Mouse (Mus musculus): ENCODE results near the gene Apol8.
"Not testable (repeated sequence)": the region's sequence is repeated elsewhere in the genome, so short reads cannot be mapped to it uniquely, and the experiment has no call there.

Apol8 gene

GRCm38 (mm10) chr15:77750461-77750860 lies 6.3 kb downstream of the Apol8 start:
- DNase-seq (ENCODE audit: low spot score in 2 of 2): no peak

DNA sequence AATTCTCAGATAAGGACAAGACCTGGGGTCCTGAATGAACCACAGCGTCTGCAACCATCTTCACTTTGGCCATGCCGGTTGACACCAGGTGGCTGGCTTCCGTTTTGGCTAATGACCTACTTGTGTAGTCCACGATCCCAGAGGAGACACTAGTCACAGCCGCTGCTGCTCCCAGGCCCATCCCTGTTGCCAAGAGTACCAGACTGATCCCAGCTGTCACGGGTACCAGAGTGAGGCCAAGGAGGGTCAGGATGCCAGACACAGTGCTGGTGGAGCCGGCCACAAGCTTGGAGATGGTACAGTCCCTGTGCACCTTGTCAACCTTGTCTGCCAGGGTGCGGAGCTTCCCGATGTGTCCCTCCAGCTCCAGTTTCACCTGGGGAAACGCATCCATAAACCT lies 7.1 kb downstream of the Apol8 start:
- no peak for DNase-seq (ENCODE audit: low spot score in 2 of 2)

DNA sequence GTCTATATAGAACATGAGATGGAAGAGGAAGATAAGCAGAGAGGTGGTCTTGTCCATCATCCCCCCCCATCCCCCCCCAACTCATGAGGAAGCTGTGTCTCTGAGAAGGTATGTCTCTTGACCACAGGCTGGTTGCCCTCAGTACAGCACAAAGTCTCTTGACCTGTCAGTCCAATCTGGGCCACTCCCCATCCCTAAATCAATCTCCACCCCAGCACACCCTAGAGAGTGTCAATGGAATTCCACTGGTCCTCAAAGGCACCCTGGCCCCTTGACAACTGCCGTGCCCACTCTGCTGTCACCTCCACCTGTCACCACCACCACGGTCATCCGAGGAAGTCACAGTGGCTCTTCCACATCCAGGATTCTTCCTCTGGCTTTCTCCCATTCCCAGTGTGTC lies 8.4 kb downstream of the Apol8 start:
- no peak for DNase-seq (ENCODE audit: low spot score in 2 of 2)

DNA sequence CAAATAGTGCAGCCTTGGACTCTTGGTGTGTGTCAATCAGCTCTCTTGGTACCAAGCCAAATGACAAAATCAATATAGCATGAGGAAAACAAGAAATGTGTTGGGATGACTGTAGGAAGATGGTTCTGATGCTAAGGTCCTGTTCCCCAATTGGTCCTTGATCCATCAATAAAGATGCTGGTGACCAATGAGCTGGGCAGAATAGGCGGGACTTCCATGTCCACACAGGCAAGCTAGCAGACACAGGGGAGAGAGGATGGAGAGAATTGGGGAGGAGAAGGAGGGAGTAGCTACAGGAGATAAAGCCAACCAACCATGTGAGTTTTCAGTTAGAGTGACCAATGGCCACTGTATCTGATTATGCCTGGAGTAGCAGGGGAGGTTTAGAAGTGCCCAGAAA lies 10.5 kb downstream of the Apol8 start:
- DNase-seq (ENCODE audit: low spot score in 2 of 2): no peak

DNA sequence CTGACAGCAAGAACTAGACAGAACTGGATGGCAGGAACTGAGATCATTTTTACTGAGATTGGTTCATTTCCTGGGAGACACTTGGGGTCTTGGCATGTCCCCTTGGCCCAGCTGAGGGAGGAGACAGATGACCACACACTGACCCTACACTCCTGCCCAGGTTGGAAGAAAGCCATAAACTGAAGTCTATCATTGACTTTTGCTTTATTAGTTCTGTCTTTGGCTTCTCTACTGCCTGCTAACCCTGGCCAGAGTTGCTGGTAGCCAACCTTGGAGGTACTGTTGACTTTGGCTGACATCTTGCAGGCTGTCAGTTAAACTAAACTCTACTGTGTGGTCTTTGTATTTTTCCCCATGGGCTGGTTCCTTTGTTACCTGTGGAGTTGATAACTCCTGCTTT lies 11.7 kb downstream of the Apol8 start:
- no peak for DNase-seq (ENCODE audit: low spot score in 2 of 2)

GRCm38 (mm10) chr15:77744632-77745031 lies 12.2 kb downstream of the Apol8 start:
- DNase-seq (ENCODE audit: low spot score in 2 of 2): no peak

- not testable (repeated sequence) for DNase-seq (ENCODE audit: low spot score in 2 of 2)
Observed at GRCm38 (mm10) chr15:77741556-77741955, 15.2 kb downstream of the Apol8 start.

DNA sequence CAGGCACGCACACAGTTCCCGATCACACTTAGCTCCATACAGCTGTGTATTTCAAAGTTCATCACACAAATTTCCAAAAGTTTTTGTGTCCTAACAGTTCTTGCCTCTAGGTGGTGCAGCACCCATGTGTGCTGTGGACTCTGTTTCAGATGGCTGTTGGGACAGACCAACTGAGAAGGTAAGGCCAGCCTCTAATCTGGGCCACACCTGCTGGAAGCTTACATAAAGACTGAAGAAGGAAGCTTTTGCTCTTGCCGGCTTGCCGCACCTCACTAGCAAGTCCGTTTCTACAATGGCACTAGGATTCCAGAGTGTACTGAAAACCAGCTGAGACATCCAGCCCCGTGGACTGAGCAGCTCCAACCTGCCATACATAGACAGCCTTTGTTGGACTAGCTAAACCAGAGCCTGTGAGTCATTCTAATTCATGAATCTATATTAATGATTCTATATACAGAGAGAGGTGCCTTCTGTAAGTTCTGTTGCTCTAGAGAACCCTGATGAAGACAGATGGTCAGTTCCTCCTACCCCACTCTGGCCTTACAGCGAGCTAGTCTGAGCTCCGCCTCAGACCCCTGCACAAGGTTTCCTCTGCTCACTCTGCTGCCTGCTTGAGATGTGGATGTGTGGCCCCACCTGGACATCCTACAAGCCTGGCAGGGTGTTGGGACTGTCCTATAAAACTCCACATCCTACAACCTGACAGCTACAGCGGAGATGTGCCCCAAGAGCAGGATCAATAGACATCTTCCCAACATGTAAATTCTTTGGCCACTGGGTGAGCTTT lies 16.1 kb downstream of the Apol8 start:
- no peak for DNase-seq (ENCODE audit: low spot score in 2 of 2)

DNA sequence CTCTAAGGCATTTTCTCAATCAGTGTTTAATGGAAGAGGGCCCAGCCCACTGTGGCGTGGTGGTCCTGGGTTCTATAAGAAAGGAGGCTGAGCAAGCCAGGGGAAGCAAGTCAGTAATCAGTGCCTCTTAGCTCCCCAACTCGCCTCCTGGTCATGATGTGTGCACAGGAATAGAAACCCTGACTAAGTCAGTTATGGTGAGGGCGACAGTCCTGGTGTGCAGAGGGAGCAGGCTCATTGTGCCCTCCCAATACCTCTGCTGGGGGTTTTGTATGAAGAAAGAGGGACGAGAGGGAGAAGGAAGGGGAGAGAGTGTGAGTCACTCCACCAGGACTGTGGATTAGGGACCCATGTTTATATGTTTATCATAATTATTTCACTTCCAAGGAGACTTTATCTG lies 22.9 kb downstream of the Apol8 start:
- not testable (repeated sequence) for DNase-seq (ENCODE audit: low spot score in 2 of 2)

GRCm38 (mm10) chr15:77733380-77733779 lies 23.4 kb downstream of the Apol8 start:
- DNase-seq (ENCODE audit: low spot score in 2 of 2): not testable (repeated sequence)

- DNase-seq (ENCODE audit: low spot score in 2 of 2): not testable (repeated sequence)
Observed at GRCm38 (mm10) chr15:77732851-77733250, 24.0 kb downstream of the Apol8 start.

DNA sequence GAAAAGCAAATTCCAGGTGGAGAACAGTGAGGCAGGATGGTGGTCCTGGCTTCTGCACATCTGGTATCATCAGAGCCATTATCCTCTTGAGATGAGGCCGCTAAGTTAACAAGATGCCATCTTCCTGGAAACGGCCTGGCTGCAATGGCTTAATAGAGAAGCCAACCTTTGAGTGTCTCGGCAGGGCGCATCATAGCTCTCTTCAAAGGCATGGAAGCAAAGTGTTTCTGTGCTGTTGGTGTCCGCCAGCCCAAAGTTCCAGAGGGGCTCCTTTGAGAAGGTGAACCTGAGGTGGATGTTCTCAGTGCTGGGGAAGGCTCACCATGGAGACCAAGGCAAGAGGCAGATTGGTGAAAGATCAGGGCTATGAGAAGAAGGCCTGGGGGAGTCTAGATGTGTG lies 25.2 kb downstream of the Apol8 start:
- DNase-seq (ENCODE audit: low spot score in 2 of 2): no peak

GRCm38 (mm10) chr15:77728739-77729138 lies 28.1 kb downstream of the Apol8 start, which contains the start of gene Apol9b:
TSS of gene Apol9b (plus strand) at chr15:77729039.
- DNase-seq (ENCODE audit: low spot score in 2 of 2): not testable (repeated sequence)

DNA sequence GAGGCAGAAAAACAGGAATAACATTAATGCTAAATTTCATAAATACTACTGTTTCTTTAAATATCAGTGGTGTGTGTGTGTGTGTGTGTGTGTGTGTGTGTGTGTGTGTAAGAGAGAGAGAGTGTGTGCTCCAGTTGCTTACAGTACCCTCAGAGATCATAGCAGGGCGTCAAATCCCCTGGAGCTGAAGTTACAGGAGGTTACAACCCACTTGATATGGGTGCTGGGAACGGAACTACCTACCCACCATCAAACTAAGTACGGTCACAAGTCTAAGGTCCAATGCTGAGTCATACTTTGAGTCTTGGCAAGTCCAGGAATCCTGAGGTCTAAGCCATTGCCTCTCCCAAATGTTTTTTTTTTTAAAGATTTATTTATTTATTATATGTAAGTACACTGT lies 29.1 kb downstream of the Apol8 start:
- not testable (repeated sequence) for DNase-seq (ENCODE audit: low spot score in 2 of 2)

DNA sequence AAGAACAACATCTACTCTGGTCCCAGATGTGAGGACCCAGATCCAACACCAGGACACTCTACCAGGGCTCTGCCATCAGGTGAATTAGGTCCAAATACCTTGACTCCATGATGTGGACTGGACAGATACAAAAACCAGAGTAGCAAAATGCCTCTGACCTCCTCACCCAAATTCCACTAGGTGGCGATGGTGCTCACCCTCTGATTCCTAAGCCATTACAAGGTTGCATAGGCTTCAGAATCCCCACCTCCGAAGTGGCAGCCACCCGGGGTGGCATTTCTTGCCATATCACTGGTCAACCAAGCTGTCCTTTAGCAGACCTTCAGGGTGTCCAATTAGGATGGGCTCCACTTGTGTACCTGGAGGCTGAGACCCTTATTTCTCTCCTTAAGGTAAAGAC lies 29.7 kb downstream of the Apol8 start:
- not testable (repeated sequence) for DNase-seq (ENCODE audit: low spot score in 2 of 2)

DNA sequence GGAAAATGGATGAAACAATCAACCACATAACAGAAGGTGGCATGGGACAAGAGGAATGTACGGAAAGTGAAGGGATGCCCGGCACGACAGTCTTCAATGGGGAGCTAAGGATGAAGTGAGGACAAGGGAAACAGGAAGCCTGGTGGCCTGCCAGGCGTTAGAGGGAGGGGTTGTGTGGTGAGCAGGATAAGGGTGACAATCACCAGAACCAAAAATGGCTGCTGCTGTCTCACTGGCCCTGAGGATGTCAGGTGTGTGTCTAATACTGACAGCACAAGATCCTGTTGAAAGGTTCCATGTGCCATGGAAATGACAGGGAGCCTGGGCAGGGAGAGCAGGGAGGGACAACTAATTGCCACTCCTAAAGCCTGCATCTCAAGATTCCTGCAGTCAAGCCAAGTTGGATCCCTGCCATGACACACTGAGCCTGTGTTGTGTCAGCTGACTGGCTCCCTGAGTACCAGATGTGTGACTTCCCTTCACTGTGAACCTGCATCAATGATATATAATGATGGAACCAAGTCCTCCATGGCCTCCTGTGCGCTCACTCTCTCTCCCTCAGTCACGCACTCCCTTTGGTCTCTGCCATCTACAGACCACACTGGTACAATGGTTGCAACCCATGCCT lies 31.3 kb downstream of the Apol8 start:
- DNase-seq (ENCODE audit: low spot score in 2 of 2): not testable (repeated sequence)

DNA sequence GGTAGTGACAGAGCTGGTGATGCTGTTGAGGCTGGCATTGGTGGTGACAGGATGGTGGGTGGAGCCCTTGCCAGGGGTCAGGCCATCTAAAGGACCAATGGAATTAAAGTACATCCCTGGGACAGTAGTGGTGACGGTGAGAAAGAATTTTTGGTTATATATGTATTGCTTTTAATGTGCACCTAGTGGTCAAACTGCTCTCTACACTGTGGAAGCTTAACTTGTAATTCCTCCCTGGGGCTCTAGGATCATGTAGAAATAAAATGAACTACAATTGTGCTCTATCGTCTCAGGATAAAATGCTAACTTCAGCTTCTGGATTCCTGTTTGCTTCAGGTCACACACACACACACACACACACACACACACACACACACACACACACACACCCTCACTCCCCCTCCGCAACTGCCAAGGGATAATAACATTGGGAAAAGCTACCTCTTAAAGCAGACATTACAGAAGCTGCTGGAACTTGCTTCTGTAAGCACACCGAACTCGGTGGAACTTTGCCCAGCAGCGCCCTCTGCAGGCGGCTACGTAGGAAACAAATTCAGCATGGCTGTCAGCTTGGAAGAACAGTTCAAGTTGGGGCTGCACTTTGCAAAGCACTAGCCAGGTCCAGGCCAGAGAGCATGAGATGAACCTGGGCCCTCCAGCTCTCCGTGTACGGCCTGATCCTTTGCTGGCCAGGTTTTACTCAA lies 32.4 kb downstream of the Apol8 start:
- DNase-seq (ENCODE audit: low spot score in 2 of 2): not testable (repeated sequence)

GRCm38 (mm10) chr15:77721509-77721908 lies 35.3 kb downstream of the Apol8 start:
- DNase-seq (ENCODE audit: low spot score in 2 of 2): not testable (repeated sequence)

DNA sequence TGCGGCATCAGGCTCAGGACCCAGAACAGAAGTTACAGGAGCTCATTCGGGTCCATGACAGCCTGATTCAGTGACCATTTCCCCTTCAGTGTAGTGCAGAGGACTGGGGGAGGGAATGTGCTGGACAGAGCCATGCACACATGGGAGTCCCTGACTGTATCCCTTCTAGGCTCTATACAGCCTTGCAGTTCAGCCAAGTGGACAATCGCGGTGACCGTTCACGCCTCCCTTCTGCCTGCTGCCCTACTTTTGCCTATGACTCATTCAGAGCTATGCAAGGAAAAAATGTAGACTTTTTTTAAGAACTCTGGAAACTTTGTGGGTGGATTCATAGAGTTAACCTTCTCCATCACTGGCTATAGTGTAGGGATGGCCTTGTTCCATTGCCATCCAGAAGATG lies 38.6 kb downstream of the Apol8 start:
- not testable (repeated sequence) for DNase-seq (ENCODE audit: low spot score in 2 of 2)

DNA sequence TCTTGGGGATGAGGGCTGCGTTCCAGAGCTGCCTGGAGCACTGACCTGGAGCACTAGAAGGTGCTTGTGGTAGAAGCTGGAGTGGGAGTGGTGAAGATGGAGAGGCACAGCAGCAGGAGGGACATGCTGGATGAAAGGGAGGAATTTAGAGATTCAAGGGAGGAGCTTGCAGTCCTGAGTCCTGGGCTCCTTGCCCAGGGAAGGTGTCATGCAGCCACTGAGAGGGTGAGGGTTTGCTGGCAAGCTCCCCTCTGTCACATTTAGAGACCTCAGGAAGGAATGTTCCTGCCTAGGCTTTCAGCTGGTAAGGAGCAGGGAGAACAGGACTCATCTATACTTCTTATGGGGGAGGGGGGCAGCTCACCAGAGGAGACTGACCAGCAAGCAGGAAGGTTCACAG lies 47.9 kb downstream of the Apol8 start:
- not testable (repeated sequence) for DNase-seq (ENCODE audit: low spot score in 2 of 2)

GRCm38 (mm10) chr15:77705306-77705705 lies 51.5 kb downstream of the Apol8 start:
- DNase-seq (ENCODE audit: low spot score in 2 of 2): not testable (repeated sequence)

DNA sequence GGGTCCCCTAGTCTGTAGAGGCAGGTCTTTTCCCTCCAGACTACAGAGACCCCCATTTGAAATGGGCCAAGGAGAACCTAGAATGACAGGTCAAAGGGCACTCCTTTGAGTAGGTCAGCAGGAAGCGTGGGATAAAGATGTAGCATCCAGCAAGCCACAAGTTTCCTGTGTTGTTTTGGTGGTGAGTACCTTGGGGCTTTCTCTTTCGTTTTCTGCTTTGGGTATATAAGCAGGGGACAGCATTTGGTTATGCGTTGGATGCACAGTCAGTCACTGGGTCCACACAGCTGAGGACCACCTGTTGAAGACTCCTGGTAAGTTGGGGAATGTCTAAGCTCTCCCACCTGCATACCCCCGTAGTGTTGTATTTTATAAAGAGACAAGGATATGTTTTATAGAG lies 58.1 kb downstream of the Apol8 start, which contains the start of gene Apol7e:
Apol7e (plus strand) TSS at position 202 of the 400 bp plus-strand sequence.
- DNase-seq (ENCODE audit: low spot score in 2 of 2): not testable (repeated sequence)
